Comparison of ENCODE assay signal across 19 mouse cellular contexts in the genomic region with DNA sequence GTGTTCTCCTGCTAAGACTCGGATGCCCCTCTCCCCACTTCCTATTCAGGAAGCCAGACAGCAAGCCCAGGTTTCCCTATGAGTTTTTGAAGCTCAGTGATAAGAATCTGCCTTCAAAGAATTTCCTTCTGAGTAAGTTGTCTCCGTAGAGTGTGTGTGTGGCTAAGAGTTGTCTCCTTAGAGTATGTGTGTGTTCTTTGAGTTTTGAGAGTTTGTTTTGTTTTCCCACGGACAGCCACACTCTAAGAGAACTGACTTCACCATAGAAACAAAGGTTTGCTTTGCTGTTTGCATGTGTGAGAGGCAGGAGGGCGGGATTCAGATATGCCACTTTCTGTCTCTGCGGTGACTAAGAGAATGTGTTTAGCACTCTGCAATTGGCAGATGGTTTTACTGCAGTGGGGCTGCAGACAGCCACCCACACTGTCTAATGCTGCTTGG. TPM values are rescaled to one million over a fixed set of nuclear protein-coding genes. Genes with fewer than 3 reads are reported as not detected.
DNase-seq lines count a peak whose midpoint lies in the region; ATAC-seq and TF ChIP-seq lines count a peak whose summit lies in the region.
"Had no signal": no experiment of that assay in that cellular context is flagged by ENCODE, and none has a peak within 500 bp of the region (broad histone marks: within the 10 kb centered on the region; RNA-seq: fewer than 3 reads in every experiment).

No protein-coding gene starts in this region.

- intact Hi-C loops in left cerebral cortex, postnatal 25 days (cut with DNase I) = no loop called here
- intact Hi-C loops in left cerebral cortex, postnatal 36 days (cut with DNase I) = no loop called here
- intact Hi-C loops in heart, adult 2 months (cut with DNase I) = no loop called here

- WGBS in hindbrain, postnatal 0 days = 63% methylated on average over 5 of the region's 5 CpGs
- WGBS in heart, adult 2 months = 58% methylated on average over 5 of the region's 5 CpGs

- TF ChIP-seq EP300 in heart, adult 2 months (IDR thresholded peaks at IDR 0.05; ENCODE audit: insufficient read depth, low read depth, low read length) = no peak

- no peaks in the 10 kb centered on the region for H3K9me3 ChIP-seq in hindbrain, postnatal 0 days (ENCODE audit: low read length)
- H3K9me3 ChIP-seq: forebrain, embryonic 10.5 days; heart, embryonic 12.5 days; intestine, embryonic 15.5 days; midbrain, embryonic 13.5 days had no signal

- no peak for TF ChIP-seq CTCF in hindbrain, postnatal 0 days (IDR thresholded peaks at IDR 0.05; ENCODE audit: low read depth)
- no peak for TF ChIP-seq CTCF in heart, adult 2 months (IDR thresholded peaks at IDR 0.05)

- H3K4me1 ChIP-seq in hindbrain, postnatal 0 days (ENCODE audit: insufficient read depth, low read length) = no peaks in the 10 kb centered on the region
- H3K4me1 ChIP-seq in heart, adult 2 months (ENCODE audit: control insufficient read depth, insufficient read depth, low read length) = no peaks in the 10 kb centered on the region; the same call in 1 of the 2 replicates
- H3K4me1 ChIP-seq: forebrain, embryonic 10.5 days; intestine, embryonic 15.5 days; midbrain, embryonic 13.5 days had no signal

- no peak overlapping the region for H3K4me3 ChIP-seq in hindbrain, postnatal 0 days (ENCODE audit: low read length)
- H3K4me3 ChIP-seq in heart, adult 2 months = no peak overlapping the region
- H3K4me3 ChIP-seq: forebrain, embryonic 10.5 days; heart, embryonic 12.5 days; intestine, embryonic 15.5 days; midbrain, embryonic 13.5 days had no signal

- no peaks in the 10 kb centered on the region for H3K79me2 ChIP-seq in heart, adult 2 months (replicated peaks; ENCODE audit: control insufficient read depth, insufficient read depth, low read length)

- DNase-seq in left cerebral cortex, postnatal 25 days (ENCODE audit: low spot score in 2 of 2) = peak; percentile 42 to 68
- DNase-seq in left cerebral cortex, postnatal 36 days (ENCODE audit: low spot score in 2 of 2) = no peak
- DNase-seq in thymus, postnatal 25 days = peak; percentile 13
- DNase-seq in thymus, postnatal 10 days (ENCODE audit: low spot score in 2 of 2) = no peak
- DNase-seq in hindbrain, postnatal 0 days (ENCODE audit: low spot score) = no peak
- no peak for DNase-seq in ovary, postnatal 10 days (ENCODE audit: low spot score)
- no peak for DNase-seq in heart, adult 2 months
- DNase-seq: cerebellum, adult 9-11 months; kidney, postnatal 14 days; lung, embryonic 14.5 days had no signal

- no peaks in the 10 kb centered on the region for H3K36me3 ChIP-seq in hindbrain, postnatal 0 days (ENCODE audit: insufficient read depth, low read length)
- no peaks in the 10 kb centered on the region for H3K36me3 ChIP-seq in heart, adult 2 months (ENCODE audit: control insufficient read depth, insufficient read depth, low read length)
- H3K36me3 ChIP-seq: intestine, embryonic 15.5 days had no signal

- no peaks in the 10 kb centered on the region for H3K27me3 ChIP-seq in hindbrain, postnatal 0 days (ENCODE audit: insufficient read depth, low read length)
- H3K27me3 ChIP-seq in heart, adult 2 months (ENCODE audit: control insufficient read depth, insufficient read depth, low read length) = no peaks in the 10 kb centered on the region
- H3K27me3 ChIP-seq: heart, embryonic 12.5 days; intestine, embryonic 15.5 days; midbrain, embryonic 13.5 days had no signal

- H3K4me2 ChIP-seq in hindbrain, postnatal 0 days (ENCODE audit: low read depth, low read length) = no peak overlapping the region
- H3K4me2 ChIP-seq: heart, embryonic 12.5 days; intestine, embryonic 15.5 days; lung, embryonic 14.5 days; midbrain, embryonic 13.5 days had no signal

- peak; percentile 35; the same call in 1 of the 2 replicates for ATAC-seq in hindbrain, postnatal 0 days
- ATAC-seq: intestine, embryonic 15.5 days; midbrain, embryonic 13.5 days had no signal

- no peak for TF ChIP-seq POLR2A in heart, adult 2 months (IDR thresholded peaks at IDR 0.05; ENCODE audit: insufficient read depth, low read depth, low read length)

- no peak overlapping the region for H3K9ac ChIP-seq in hindbrain, postnatal 0 days (replicated peaks; ENCODE audit: low read length)
- H3K9ac ChIP-seq in heart, adult 2 months (ENCODE audit: low read depth, low read length) = no peak overlapping the region
- H3K9ac ChIP-seq: heart, embryonic 12.5 days; intestine, embryonic 15.5 days; lung, embryonic 14.5 days; midbrain, embryonic 13.5 days had no signal

- H3K27ac ChIP-seq in hindbrain, postnatal 0 days = no peak overlapping the region
- no peak overlapping the region for H3K27ac ChIP-seq in heart, adult 2 months
- H3K27ac ChIP-seq: forebrain, embryonic 10.5 days; intestine, embryonic 15.5 days; midbrain, embryonic 13.5 days had no signal

RNA-seq across cellular contexts. Expression of a gene that starts 56.2 kb away (rescaled TPM):
- not detected for total RNA-seq in left cerebral cortex, postnatal 25 days (2021)
- total RNA-seq in left cerebral cortex, postnatal 36 days (2021) = not detected
- not detected in 2 replicates for total RNA-seq in hindbrain, postnatal 0 days (2014; rRNA removed)
- not detected in 2 replicates for polyA plus RNA-seq in hindbrain, postnatal 0 days (2015; fragmentation: Nextera tagmentation; extraction: Ambion mirVana)
- not detected for total RNA-seq in heart, adult 2 months (2021)
- polyA plus RNA-seq in heart, adult 2 months (2012; rRNA removed) = not detected in 2 replicates
- total RNA-seq: gastrocnemius, adult 8-10 months; neutrophil, adult 5-6 weeks had no signal
- polyA plus RNA-seq: brain, embryonic 14.5 days; embryonic facial prominence, embryonic 11.5 days; forebrain, embryonic 10.5 days; heart, embryonic 12.5 days; intestine, embryonic 15.5 days; limb, embryonic 14.5 days; lung, embryonic 14.5 days; midbrain, embryonic 13.5 days had no signal

Comparison
In these comparisons a context has a peak if more than half of its experiments do, and no peak if none do; other contexts are left out.
1. DNase-seq: peak in left cerebral cortex, postnatal 25 days (2 of 2) and thymus, postnatal 25 days (single experiment); none in left cerebral cortex, postnatal 36 days (0 of 2), thymus, postnatal 10 days (0 of 2), hindbrain, postnatal 0 days (single experiment), ovary, postnatal 10 days (single experiment) and heart, adult 2 months (0 of 2).